Mouse (Mus musculus) retina, embryonic 14.5 days (tissue): Measurements from ENCODE around the gene 0610040J01Rik.
A peak's percentile ranks its signal among the peaks of the same experiment; 100 is the strongest.

Source experiments
- DNase-seq: peaks from one replicate; pipeline ENCODE4 v3.0.0-alpha.2; 2015; ENCODE audit warnings: low spot score

Gene 0610040J01Rik

GRCm38 (mm10) chr5:63903329-63903728 is 91.2 kb downstream of the 0610040J01Rik start:
- no peak for DNase-seq

GRCm38 (mm10) chr5:63906149-63907093 is 94.3 kb downstream of the 0610040J01Rik start:
- peak; percentile 92 for DNase-seq

GRCm38 (mm10) chr5:63907513-63907912 is 95.3 kb downstream of the 0610040J01Rik start:
- no peak for DNase-seq

- no peak for DNase-seq
These were observed 98.2 kb downstream of the 0610040J01Rik start for GRCm38 (mm10) chr5:63910171-63910960.

- DNase-seq: no peak
These were observed 102.7 kb downstream of the 0610040J01Rik start for GRCm38 (mm10) chr5:63914896-63915295.

GRCm38 (mm10) chr5:63916457-63917139 is 104.4 kb downstream of the 0610040J01Rik start:
- no peak for DNase-seq

- DNase-seq: no peak
These were observed 106.0 kb downstream of the 0610040J01Rik start for GRCm38 (mm10) chr5:63918201-63918600.

- DNase-seq: no peak
These were observed 111.3 kb downstream of the 0610040J01Rik start for GRCm38 (mm10) chr5:63923305-63924025.

GRCm38 (mm10) chr5:63925035-63925628 is 113.0 kb downstream of the 0610040J01Rik start:
- no peak for DNase-seq

- no peak for DNase-seq
These were observed 118.7 kb downstream of the 0610040J01Rik start for GRCm38 (mm10) chr5:63930824-63931358.

GRCm38 (mm10) chr5:63932829-63933228 is 120.7 kb downstream of the 0610040J01Rik start:
- no peak for DNase-seq

- no peak for DNase-seq
These were observed 123.4 kb downstream of the 0610040J01Rik start for GRCm38 (mm10) chr5:63935581-63935980.

GRCm38 (mm10) chr5:63936740-63937139 is 124.6 kb downstream of the 0610040J01Rik start:
- DNase-seq: no peak

- DNase-seq: no peak
These were observed 126.4 kb downstream of the 0610040J01Rik start for GRCm38 (mm10) chr5:63938575-63938974.

- DNase-seq: no peak
These were observed 129.7 kb downstream of the 0610040J01Rik start for GRCm38 (mm10) chr5:63941891-63942290.

- no peak for DNase-seq
These were observed 131.1 kb downstream of the 0610040J01Rik start for GRCm38 (mm10) chr5:63943291-63943690.

- no peak for DNase-seq
These were observed 135.4 kb downstream of the 0610040J01Rik start for GRCm38 (mm10) chr5:63947526-63947925.

GRCm38 (mm10) chr5:63949195-63949594 is 137.0 kb downstream of the 0610040J01Rik start:
- peak; percentile 16 for DNase-seq
